Mouse (Mus musculus) lung, postnatal 0 days (tissue): ENCODE measurements around the gene Impdh1. TPM values are rescaled to one million over a fixed set of nuclear protein-coding genes. Genes with fewer than 3 reads are reported as not detected.

Experiments used
- ATAC-seq: fragments of 200-750 bp; cut with Nextera tagmentation; 2 replicates; pipeline ENCODE4 v1.8.0; 2017; ENCODE audit warnings: moderate library complexity
- DNase-seq: peaks from one replicate; pipeline ENCODE4 v3.0.0-alpha.2; 2016; ENCODE audit warnings: low spot score
- H3K27ac ChIP-seq: fragments of 300-500 bp; sonication (generic); 2 replicates; pipeline ENCODE4 v1.5.1; 2014; ENCODE audit warnings: antibody characterized with exemption, mild to moderate bottlenecking, low read length, mixed read lengths
- H3K27me3 ChIP-seq: fragments of 300-500 bp; sonication (generic); replicated peaks from 2 replicates; pipeline ENCODE4 v1.6.1; 2014; ENCODE audit warnings: low read length, mixed read lengths; ENCODE audit not compliant: insufficient read depth
- H3K36me3 ChIP-seq: fragments of 300-500 bp; sonication (generic); 2 replicates; pipeline ENCODE4 v1.6.1; 2014; ENCODE audit warnings: low read length, mixed read lengths; ENCODE audit not compliant: insufficient read depth
- H3K4me1 ChIP-seq: fragments of 300-500 bp; sonication (generic); 2 replicates; pipeline ENCODE4 v1.6.1; 2014; ENCODE audit warnings: antibody characterized with exemption, low read depth, low read length, mixed read lengths; ENCODE audit not compliant: insufficient read depth
- H3K4me2 ChIP-seq: fragments of 300-500 bp; sonication (generic); replicated peaks from 2 replicates; pipeline ENCODE4 v1.6.1; 2014; ENCODE audit warnings: low read depth, mild to moderate bottlenecking, low read length, moderate library complexity, mixed read lengths
- H3K4me3 ChIP-seq: fragments of 300-500 bp; sonication (generic); 2 replicates; pipeline ENCODE4 v1.5.1; 2014; ENCODE audit warnings: low read depth, low read length
- H3K9ac ChIP-seq: fragments of 300-500 bp; sonication (generic); replicated peaks from 2 replicates; pipeline ENCODE4 v1.6.1; 2014; ENCODE audit warnings: low read depth, mild to moderate bottlenecking
- H3K9me3 ChIP-seq: fragments of 300-500 bp; sonication (generic); 2 replicates; pipeline ENCODE4 v1.6.1; 2016; ENCODE audit warnings: low read length, mixed read lengths
- CTCF ChIP-seq: IDR thresholded peaks from 2 replicates; pipeline ENCODE4 v1.5.1; 2016; ENCODE audit warnings: antibody characterized with exemption, mild to moderate bottlenecking
- EP300 ChIP-seq: IDR thresholded peaks from 2 replicates; pipeline ENCODE4 v1.6.1; 2016; ENCODE audit warnings: antibody characterized with exemption, mild to moderate bottlenecking, control low read depth
- WGBS: fragments of 180-500 bp; shearing (Covaris S2); extraction: QIAGEN DNeasy Blood & Tissue Kit; methylation state at CpG from one replicate; pipeline ENCODE4 v1.1.7; 2014; 5-methylcytosine and 5-hydroxymethylcytosine counted together
- microRNA-seq: library from miRNA; unstranded; fragments of <30 nt; microRNA quantifications from one replicate; pipeline ENCODE4, GENCODE M21; 2016
- polyA plus RNA-seq: library from polyadenylated mRNA; unstranded; fragments of >200 nt; fragmentation: Nextera tagmentation; extraction: Ambion mirVana; gene quantifications from 2 replicates; pipeline ENCODE4 v1.2.1, GENCODE M21; 2015

Impdh1 gene
- polyA plus RNA-seq, 1 experiment from 2014 or later = 93.8 TPM

GRCm38 (mm10) chr6:29160786-29161185 lies 55.4 kb downstream of the Impdh1 start:
- no peaks in the 10 kb centered on the region for H3K9me3 ChIP-seq
- DNase-seq = no peak
- no peaks in the 10 kb centered on the region for H3K4me1 ChIP-seq
- H3K9ac ChIP-seq = no peak overlapping the region
- ATAC-seq = no peak
- TF ChIP-seq EP300 = no peak
- no peak for TF ChIP-seq CTCF
- H3K36me3 ChIP-seq = peaks cover 27% of the 10 kb centered on the region; the same call in 1 of the 2 replicates
- no peak overlapping the region for H3K4me3 ChIP-seq
- no peaks in the 10 kb centered on the region for H3K27me3 ChIP-seq
- no peak overlapping the region for H3K27ac ChIP-seq
- 90% methylated on average over 2 of the region's 2 CpGs for WGBS
- H3K4me2 ChIP-seq = no peak overlapping the region

GRCm38 (mm10) chr6:29156326-29156725 lies 59.8 kb downstream of the Impdh1 start:
- no peak overlapping the region for H3K9ac ChIP-seq
- no peak overlapping the region for H3K4me3 ChIP-seq
- no peak for ATAC-seq
- DNase-seq = no peak
- WGBS = 91% methylated on average over 5 of the region's 5 CpGs
- no peaks in the 10 kb centered on the region for H3K9me3 ChIP-seq
- no peak overlapping the region for H3K4me2 ChIP-seq
- peaks cover 43% of the 10 kb centered on the region for H3K36me3 ChIP-seq
- H3K27ac ChIP-seq = no peak overlapping the region
- TF ChIP-seq CTCF (no peak), EP300 (no peak)
- H3K27me3 ChIP-seq = no peaks in the 10 kb centered on the region
- H3K4me1 ChIP-seq = no peaks in the 10 kb centered on the region

Small RNA genes within 50 kb of the gene (microRNA-seq; reads per million reads assigned to microRNA genes)
- not detected for gene Gm24303

Other genes with a start within 250 kb of the Impdh1 start
- not detected in 2 replicates for gene Lep, start 156.1 kb downstream of the Impdh1 start, polyA plus RNA-seq
- 16.9 and 19.1 TPM in 2 replicates for gene Rbm28, start 51.4 kb downstream of the Impdh1 start, polyA plus RNA-seq
- gene Prrt4, start 36.8 kb downstream of the Impdh1 start, polyA plus RNA-seq = 2.0 and 2.5 TPM in 2 replicates
- gene Hilpda, start 56.1 kb upstream of the Impdh1 start, polyA plus RNA-seq = 126 and 150 TPM in 2 replicates
- 0.79 and 1.2 TPM in 2 replicates for gene Fam71f2, start 63.2 kb upstream of the Impdh1 start, polyA plus RNA-seq
- gene Fam71f1, start 102.8 kb upstream of the Impdh1 start, polyA plus RNA-seq = not detected in 2 replicates
- gene Calu, start 131.7 kb upstream of the Impdh1 start, polyA plus RNA-seq = 232 and 238 TPM in 2 replicates
- 0.30 and 0.56 TPM in 2 replicates for gene Opn1sw, start 172.1 kb upstream of the Impdh1 start, polyA plus RNA-seq
- gene Ccdc136, start 179.9 kb upstream of the Impdh1 start, polyA plus RNA-seq = 3.0 and 4.6 TPM in 2 replicates
- gene Flnc, start 216.9 kb upstream of the Impdh1 start, polyA plus RNA-seq = 1.2 and 1.5 TPM in 2 replicates